Mouse (Mus musculus) liver, adult 2 months (tissue): ENCODE data around the gene Mbip. TPM values are rescaled to one million over a fixed set of nuclear protein-coding genes. Genes with fewer than 3 reads are reported as not detected.

Experiments used
- DNase-seq: peaks from one replicate; pipeline ENCODE4 v3.0.0-alpha.2; 2011; ENCODE audit warnings: low read depth, low spot score; ENCODE audit errors: extremely low read depth
- H3K27ac ChIP-seq: fragments of 200-500 bp; replicated peaks from 2 replicates; pipeline ENCODE4 v1.5.1; 2012; ENCODE audit warnings: low read depth, mild to moderate bottlenecking, control low read depth, inconsistent platforms, low read length; ENCODE audit not compliant: insufficient read depth
- H3K27me3 ChIP-seq: fragments of 200-500 bp; 2 replicates; pipeline ENCODE4 v1.6.1; 2012; ENCODE audit warnings: mild to moderate bottlenecking, moderate library complexity, low read length, inconsistent platforms; ENCODE audit not compliant: control insufficient read depth, insufficient read depth
- H3K36me3 ChIP-seq: fragments of 200-500 bp; 2 replicates; pipeline ENCODE4 v1.6.1; 2012; ENCODE audit warnings: low read length, inconsistent platforms; ENCODE audit not compliant: control insufficient read depth, insufficient read depth
- H3K4me1 ChIP-seq: fragments of 200-500 bp; 2 replicates; pipeline ENCODE4 v1.6.1; 2011; ENCODE audit warnings: low read length; ENCODE audit not compliant: control insufficient read depth, insufficient read depth
- H3K4me3 ChIP-seq: fragments of 200-500 bp; 2 replicates; pipeline ENCODE4 v1.5.1; 2011; ENCODE audit warnings: low read depth, mild to moderate bottlenecking, control low read depth, low read length, moderate library complexity; ENCODE audit not compliant: insufficient read depth
- H3K79me2 ChIP-seq: fragments of 200-500 bp; 2 replicates; pipeline ENCODE4 v1.6.1; 2012; ENCODE audit warnings: inconsistent platforms, mild to moderate bottlenecking, low read length, moderate library complexity; ENCODE audit not compliant: control insufficient read depth, insufficient read depth
- H3K9ac ChIP-seq: fragments of 200-500 bp; 2 replicates; pipeline ENCODE4 v1.6.1; 2012; ENCODE audit warnings: low read depth, mild to moderate bottlenecking, control low read depth, inconsistent platforms, low read length
- CTCF ChIP-seq: fragments of 200-500 bp; IDR thresholded peaks from 2 replicates; pipeline ENCODE4 v1.5.1; 2011; ENCODE audit warnings: low read depth, low read length, control low read depth
- POLR2A ChIP-seq: fragments of 200-500 bp; IDR thresholded peaks from 2 replicates; pipeline ENCODE4 v1.6.1; 2011; ENCODE audit warnings: low read length, control low read depth; ENCODE audit not compliant: insufficient read depth; ENCODE audit errors: extremely low read depth
- WGBS: fragments of 180-500 bp; shearing (Covaris S2); methylation state at CpG from one replicate; pipeline ENCODE4 v1.1.7; 2018; 5-methylcytosine and 5-hydroxymethylcytosine counted together
- polyA plus RNA-seq: library from polyadenylated mRNA; depleted of rRNA; stranded (reverse); fragments of >200 nt; gene quantifications from 2 replicates; pipeline ENCODE4 v1.2.3, GENCODE M21; 2012
- total RNA-seq: library from RNA; depleted of rRNA; stranded (reverse); fragments of >200 nt; gene quantifications from 2 replicates; pipeline ENCODE4 v1.2.3, GENCODE M21; 2014

Gene Mbip
- total and polyA plus RNA-seq, 2 experiments: 2.0 to 7.5 TPM

DNA sequence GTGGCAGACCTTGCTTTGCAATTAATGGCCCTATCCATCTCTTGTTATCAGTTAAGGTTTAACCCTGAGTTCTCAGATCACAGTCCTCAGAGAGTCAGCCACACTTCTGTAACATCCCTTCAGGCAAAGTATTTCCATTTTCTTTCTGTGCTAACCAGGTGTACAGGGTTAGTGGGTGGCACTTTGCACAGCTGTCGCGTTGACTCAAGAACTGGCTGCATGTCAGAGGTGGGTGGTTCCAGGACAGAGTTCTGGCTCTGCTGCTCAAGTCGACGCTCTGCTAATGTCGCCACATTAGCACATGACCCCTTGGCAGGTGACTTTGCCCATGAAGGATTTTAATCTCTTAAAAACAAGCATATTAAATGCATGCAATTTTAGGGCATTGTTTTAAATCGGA, 39.9 kb downstream of the Mbip start:
- H3K79me2 ChIP-seq: no peaks in the 10 kb centered on the region
- no peak overlapping the region for H3K27ac ChIP-seq
- DNase-seq: no peak
- 44% methylated on average over 6 of the region's 6 CpGs for WGBS
- H3K27me3 ChIP-seq: no peaks in the 10 kb centered on the region
- TF ChIP-seq CTCF: no peak
- TF ChIP-seq POLR2A: no peak
- no peaks in the 10 kb centered on the region for H3K36me3 ChIP-seq
- H3K9ac ChIP-seq: no peak overlapping the region
- H3K4me1 ChIP-seq: no peaks in the 10 kb centered on the region
- H3K4me3 ChIP-seq: no peak overlapping the region

- Histone ChIP-seq H3K36me3 (no peaks in the 10 kb centered on the region), H3K27ac (no peak overlapping the region), H3K9ac (no peak overlapping the region), H3K27me3 (no peaks in the 10 kb centered on the region), H3K4me3 (no peak overlapping the region), H3K79me2 (no peaks in the 10 kb centered on the region), H3K4me1 (no peaks in the 10 kb centered on the region)
- DNase-seq: no peak
- TF ChIP-seq CTCF (no peak), POLR2A (no peak)
- 49% methylated on average over 4 of the region's 4 CpGs for WGBS
These were observed 43.2 kb downstream of the Mbip start for GRCm38 (mm10) chr12:56302321-56303017.

- Histone ChIP-seq H3K9ac (no peak overlapping the region), H3K79me2 (no peaks in the 10 kb centered on the region), H3K4me3 (no peak overlapping the region), H3K27ac (no peak overlapping the region), H3K27me3 (no peaks in the 10 kb centered on the region), H3K36me3 (no peaks in the 10 kb centered on the region), H3K4me1 (no peaks in the 10 kb centered on the region)
- no peak for DNase-seq
- WGBS: 19% methylated on average over 27 of the region's 27 CpGs
- TF ChIP-seq CTCF (no peak), POLR2A (no peak)
These were observed 44.0 kb downstream of the Mbip start for GRCm38 (mm10) chr12:56301487-56302293.

DNA sequence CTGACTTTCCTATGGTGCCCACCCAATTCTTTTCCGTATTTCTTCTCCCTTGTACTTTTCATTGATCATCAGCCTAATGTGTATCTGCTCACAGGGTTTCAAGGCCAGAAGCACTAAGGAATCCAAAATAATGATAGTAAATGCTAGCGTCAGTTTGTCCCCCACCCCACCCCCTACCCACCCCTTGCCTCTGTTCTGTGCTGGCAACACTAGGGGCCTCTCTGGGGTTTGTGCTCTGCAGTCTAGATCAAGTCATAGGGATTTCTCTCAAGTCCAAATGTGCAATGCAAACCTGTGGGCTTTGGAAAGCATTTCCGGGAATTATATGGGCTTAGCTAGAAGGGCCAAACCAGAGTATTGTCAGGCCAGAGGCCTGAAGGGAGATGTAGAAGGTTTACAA, 46.1 kb downstream of the Mbip start:
- no peak overlapping the region for H3K4me3 ChIP-seq
- H3K27ac ChIP-seq: no peak overlapping the region
- no peaks in the 10 kb centered on the region for H3K4me1 ChIP-seq
- TF ChIP-seq CTCF (no peak), POLR2A (no peak)
- H3K9ac ChIP-seq: no peak overlapping the region
- WGBS: 48% methylated on average over 3 of the region's 3 CpGs
- H3K27me3 ChIP-seq: no peaks in the 10 kb centered on the region
- no peak for DNase-seq
- no peaks in the 10 kb centered on the region for H3K79me2 ChIP-seq
- H3K36me3 ChIP-seq: no peaks in the 10 kb centered on the region

DNA sequence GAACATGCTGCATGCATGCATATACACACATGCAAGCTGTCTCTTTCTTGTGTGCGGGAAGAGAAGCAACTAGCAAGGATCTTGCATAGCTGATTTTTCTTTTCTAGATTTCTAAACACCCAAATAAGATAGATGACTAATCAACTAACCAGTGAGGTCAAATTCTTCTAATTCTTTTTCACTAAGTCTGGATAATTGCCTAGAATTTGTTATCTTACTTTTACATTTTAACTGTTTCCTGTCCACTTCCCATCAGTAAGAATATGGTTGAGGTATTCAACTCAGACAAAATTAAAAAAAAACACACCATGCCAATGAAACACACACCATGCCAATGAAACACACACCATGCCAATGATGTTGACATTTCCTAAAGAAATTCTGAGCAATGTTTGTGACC, 46.8 kb downstream of the Mbip start:
- Histone ChIP-seq H3K79me2 (no peaks in the 10 kb centered on the region), H3K4me1 (no peaks in the 10 kb centered on the region)
- WGBS: 75% methylated on average over 1 of the region's 1 CpGs

More for the DNA sequence above, 46.8 kb downstream of the Mbip start:
- TF ChIP-seq CTCF (no peak), POLR2A (no peak)
- Histone ChIP-seq H3K27ac (no peak overlapping the region), H3K9ac (no peak overlapping the region), H3K36me3 (no peaks in the 10 kb centered on the region), H3K27me3 (no peaks in the 10 kb centered on the region), H3K4me3 (no peak overlapping the region)
- DNase-seq: no peak
